Mouse (Mus musculus): ENCODE measurements around the gene Mapt. TPM values are rescaled to one million over a fixed set of nuclear protein-coding genes. Genes with fewer than 3 reads are reported as not detected.

The Mapt gene
- total RNA-seq, 2 experiments from 2014 or later, result 312 to 318 TPM

DNA sequence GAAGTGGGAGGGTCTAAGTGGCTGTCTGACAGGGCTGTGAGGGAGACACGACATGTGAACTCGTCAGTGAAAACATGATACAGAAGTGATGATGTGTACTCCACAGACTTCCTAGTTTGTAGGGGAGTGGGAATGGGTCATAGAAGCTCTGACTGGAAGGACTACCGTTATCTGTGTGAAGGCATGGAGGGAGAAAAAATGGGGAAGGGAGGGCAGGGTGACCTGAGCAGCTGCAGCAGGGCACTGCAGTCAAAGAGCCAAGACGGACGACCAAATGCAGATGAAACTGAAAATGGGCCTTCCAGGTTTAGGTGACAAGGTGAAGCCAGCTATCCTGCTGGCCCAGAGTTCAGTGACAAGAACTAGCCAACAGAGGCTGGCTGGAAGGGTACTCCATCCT, 102.9 kb downstream of the Mapt start:
- no peak for DNase-seq (ENCODE audit: low spot score in 2 of 2)
- Histone ChIP-seq H3K27ac (peak overlapping the region; percentile 4; the same call in 1 of the 2 replicates), H3K4me3 (no peak overlapping the region)
- TF ChIP-seq CTCF (conservative IDR thresholded peaks at IDR 0.05), result no peak

DNA sequence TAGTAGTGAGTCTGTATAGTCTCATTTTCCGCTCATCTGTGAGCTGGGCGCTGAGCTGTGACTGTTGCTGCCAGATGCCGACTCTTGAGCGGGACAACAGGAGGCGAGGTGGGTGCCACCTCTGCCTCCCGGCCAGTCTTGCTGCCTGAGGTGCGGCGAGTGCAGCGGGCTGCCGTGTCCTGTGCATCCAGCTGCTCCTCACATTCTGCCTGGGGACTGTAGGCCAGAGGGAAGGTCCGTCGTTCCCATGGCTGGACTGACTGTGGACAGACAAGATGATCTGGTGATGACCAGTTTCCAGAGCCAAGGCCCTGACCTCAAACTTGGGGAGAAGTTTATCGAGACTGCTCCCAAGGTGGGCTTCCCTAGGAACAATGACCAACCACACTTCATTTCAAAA, 103.8 kb downstream of the Mapt start:
- DNase-seq (ENCODE audit: low spot score in 2 of 2), result no peak
- no peak for TF ChIP-seq CTCF (conservative IDR thresholded peaks at IDR 0.05)
- Histone ChIP-seq H3K4me3 (no peak overlapping the region), H3K27ac (peak overlapping the region; percentile 4; the same call in 1 of the 2 replicates)

DNA sequence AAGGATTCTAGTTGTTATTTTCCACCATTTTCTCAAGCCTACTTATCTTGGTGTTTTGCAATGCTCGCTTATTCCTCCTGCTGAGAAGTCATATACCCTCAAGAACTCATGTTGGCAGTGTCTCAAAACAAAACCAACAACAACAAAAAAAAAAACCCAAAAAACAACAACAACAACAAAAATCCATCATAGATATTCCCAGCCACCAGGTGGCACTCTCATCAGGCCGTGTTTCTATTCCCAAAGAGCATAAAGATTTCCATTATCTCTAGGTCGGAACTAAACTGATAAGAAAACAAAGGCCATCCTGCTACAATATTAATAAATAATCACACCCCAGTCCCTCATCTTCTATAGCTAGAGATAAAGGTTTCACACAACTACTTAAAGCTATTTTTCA, 115.7 kb downstream of the Mapt start:
- peak overlapping the region; percentile 0; the same call in 1 of the 2 replicates for H3K27ac ChIP-seq
- DNase-seq (ENCODE audit: low spot score in 2 of 2), result no peak
- no peak overlapping the region for H3K4me3 ChIP-seq
- peak; percentile 87 for TF ChIP-seq CTCF (conservative IDR thresholded peaks at IDR 0.05)

DNA sequence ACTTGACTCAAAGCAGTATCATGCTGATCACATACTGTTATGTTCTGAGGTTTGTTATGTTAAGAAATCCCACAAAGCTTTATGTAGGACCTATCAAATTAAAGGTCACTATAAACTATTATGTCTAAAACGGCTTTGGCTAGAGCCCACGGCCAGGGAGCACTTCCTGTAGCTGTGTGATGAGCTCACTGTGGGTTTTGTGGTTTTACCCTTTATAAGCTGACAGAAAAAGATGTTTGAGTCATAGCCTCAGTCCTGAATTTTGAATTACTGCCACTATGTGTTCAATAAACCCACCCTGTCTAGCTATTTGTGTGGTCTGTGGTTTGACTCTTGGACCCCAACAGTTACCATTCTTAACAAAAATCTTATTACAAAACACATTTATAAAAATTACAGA, 130.6 kb downstream of the Mapt start:
- TF ChIP-seq CTCF (conservative IDR thresholded peaks at IDR 0.05), result no peak
- Histone ChIP-seq H3K4me3 (no peak overlapping the region), H3K27ac (no peak overlapping the region; the same call in 1 of the 2 replicates)
- no peak for DNase-seq (ENCODE audit: low spot score in 2 of 2)

DNA sequence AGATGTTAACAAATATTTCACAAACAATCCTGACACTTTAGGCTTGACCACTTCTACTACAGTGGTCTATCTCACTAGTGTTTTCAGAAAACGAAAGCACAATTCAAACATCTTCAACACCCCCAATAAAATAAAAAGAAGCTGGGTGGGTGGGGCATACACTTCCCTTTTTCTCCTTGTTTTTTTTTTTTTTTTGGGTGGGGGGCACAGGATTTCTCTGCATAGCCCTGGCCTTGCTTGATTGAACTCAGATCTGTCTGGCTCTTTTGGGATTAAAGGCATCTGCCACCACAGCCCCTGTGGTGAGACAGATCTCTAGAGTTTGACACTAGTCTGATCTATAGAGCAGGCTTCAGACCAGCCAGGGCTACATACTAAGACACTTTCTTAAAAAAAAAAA, 131.5 kb downstream of the Mapt start:
- no peak for DNase-seq (ENCODE audit: low spot score in 2 of 2)
- TF ChIP-seq CTCF (conservative IDR thresholded peaks at IDR 0.05), result no peak
- Histone ChIP-seq H3K4me3 (no peak overlapping the region), H3K27ac (no peak overlapping the region)

DNA sequence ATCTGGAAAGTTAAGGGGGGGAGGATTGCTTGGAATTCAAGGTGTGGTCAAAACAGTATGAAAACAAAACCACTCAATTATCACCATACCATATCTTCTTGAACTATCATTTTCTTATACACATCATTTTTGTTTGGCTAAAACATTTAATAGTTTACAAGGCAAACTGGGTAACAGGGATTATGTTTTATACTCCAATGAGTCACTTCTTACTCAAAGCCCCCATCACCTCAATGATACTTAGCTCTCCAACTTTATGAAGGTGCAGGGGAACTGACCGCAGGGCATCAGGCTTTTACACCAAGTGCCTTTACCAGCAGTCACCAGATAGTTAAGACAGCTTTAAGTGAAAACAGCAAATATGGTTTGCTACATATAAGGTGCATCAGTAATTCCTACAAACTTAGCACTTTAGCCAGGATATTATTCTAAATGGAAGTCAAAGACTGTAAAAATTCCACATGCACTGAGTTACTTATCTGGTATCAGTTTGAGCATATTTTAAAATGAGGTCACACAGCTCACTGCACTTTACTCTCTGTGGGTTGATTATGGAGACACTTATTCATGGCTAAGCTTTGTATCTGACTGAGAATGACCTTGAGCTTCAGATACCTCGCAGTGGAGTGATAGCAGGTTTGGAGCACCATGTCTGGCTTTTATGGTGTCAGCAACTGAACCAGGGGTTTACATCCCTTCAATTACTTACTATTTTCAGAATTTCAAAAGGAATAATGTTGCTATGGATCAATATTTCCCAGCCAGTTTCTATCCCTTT, 132.8 kb downstream of the Mapt start:
- no peak overlapping the region for H3K27ac ChIP-seq
- TF ChIP-seq CTCF (conservative IDR thresholded peaks at IDR 0.05), result no peak
- no peak for DNase-seq (ENCODE audit: low spot score in 2 of 2)
- H3K4me3 ChIP-seq, result no peak overlapping the region

DNA sequence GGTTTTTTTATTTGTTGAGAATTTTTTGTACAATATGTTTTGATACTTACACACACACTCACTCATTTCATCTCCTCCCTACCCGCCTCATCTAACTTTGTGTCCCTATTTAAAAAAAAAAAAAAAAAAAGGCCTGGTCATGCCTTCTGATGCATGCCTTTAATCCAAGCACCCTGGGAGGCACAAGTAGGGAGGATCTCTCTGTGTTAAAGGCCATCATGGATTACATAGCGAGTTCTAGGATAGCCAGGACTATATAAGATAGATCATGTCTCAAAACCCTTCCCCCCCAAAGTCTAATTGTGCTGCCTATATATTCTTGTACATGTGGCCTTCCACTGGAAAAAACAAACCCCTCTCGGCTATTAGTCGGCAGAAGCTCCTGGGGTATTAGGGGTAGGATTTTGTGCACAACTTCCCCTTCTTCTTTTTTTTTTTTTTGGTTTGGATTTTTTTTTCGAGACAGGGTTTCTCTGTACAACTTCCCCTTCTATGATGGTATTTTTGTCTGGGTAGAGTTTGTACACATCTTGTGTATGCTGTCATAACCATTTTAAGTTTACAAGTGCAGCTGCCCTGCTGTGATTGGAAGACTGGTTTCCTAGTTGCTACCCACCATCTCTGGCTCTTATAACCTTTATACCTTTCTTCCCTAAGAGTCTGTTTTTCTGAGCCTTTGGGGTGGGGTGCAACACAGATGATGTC, 136.4 kb downstream of the Mapt start:
- DNase-seq (ENCODE audit: low spot score in 2 of 2), result no peak
- no peak overlapping the region for H3K4me3 ChIP-seq
- no peak for TF ChIP-seq CTCF (conservative IDR thresholded peaks at IDR 0.05)
- H3K27ac ChIP-seq, result no peak overlapping the region

DNA sequence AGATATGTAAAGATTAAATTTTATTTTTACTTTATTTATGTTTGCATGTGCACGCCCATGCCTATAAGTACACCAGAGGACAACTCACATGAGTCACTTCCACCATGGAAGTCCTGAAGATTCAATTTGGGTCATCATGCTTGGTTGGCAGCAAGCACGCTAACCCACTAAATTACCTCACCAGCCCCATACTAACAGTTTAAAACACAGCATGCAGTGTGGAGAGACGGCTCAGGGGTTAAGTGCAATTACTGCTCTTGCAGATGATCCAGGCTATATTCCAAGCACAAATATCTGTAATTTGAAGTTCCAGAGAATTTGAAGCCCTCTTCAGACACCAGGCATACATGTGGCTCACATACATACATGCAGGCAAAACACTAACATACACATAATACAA, 145.1 kb downstream of the Mapt start:
- Histone ChIP-seq H3K4me3 (no peak overlapping the region), H3K27ac (no peak overlapping the region)
- no peak for DNase-seq (ENCODE audit: low spot score in 2 of 2)
- no peak for TF ChIP-seq CTCF (conservative IDR thresholded peaks at IDR 0.05)

DNA sequence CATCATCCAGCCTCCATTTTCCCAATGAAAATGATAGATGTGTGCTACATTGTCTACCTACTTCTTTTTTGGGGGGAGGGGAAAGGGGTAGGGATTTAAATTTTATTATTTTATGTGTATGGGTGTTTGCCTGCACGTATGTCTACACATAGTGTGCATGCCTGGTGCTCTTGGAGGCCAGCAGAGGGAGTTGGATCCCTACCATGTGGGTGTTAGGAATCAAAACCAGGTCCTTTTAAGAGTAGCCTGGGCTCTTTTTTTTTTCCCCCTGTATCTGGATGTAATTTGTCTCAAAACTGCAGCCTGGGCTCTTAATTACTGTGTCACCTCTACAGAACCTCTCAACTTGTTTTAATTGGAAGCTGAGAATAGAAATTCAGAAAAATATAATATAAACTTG, 148.4 kb downstream of the Mapt start:
- DNase-seq (ENCODE audit: low spot score in 2 of 2), result no peak
- H3K27ac ChIP-seq, result no peak overlapping the region
- no peak overlapping the region for H3K4me3 ChIP-seq
- peak; percentile 68 for TF ChIP-seq CTCF (conservative IDR thresholded peaks at IDR 0.05)

Small RNA genes within 50 kb of the gene (microRNA-seq; reads per million reads assigned to microRNA genes)
- gene Gm47310, result 0 reads per million in 2 experiments

Other genes with a start within 250 kb of the Mapt start
- 1 to 10 TPM; 6.3 to 9.2 TPM for gene Crhr1, start 98.5 kb upstream of the Mapt start, total RNA-seq (2021)
- gene Sppl2c, start 45.1 kb upstream of the Mapt start, total RNA-seq (2021), result not detected
- gene Kansl1, start 237.5 kb downstream of the Mapt start, total RNA-seq (2021), result 10 to 100 TPM; 69.9 to 70.5 TPM